Comparison of ENCODE assay signal across 9 mouse cellular contexts in genomic region chr17:12725871-12726270, GRCm38 (mm10). TPM values are rescaled to one million over a fixed set of nuclear protein-coding genes. Genes with fewer than 3 reads are reported as not detected.
DNase-seq lines count a peak whose midpoint lies in the region; ATAC-seq and TF ChIP-seq lines count a peak whose summit lies in the region.
"Had no signal": no experiment of that assay in that cellular context is flagged by ENCODE, and none has a peak within 500 bp of the region (broad histone marks: within the 10 kb centered on the region; RNA-seq: fewer than 3 reads in every experiment).

No protein-coding gene starts in this region.

- WGBS in heart, embryonic 13.5 days, result 19% methylated on average over 4 of the region's 4 CpGs
- WGBS in neural tube, embryonic 14.5 days, result 33% methylated on average over 4 of the region's 4 CpGs

- no peak overlapping the region for H3K4me3 ChIP-seq in heart, embryonic 13.5 days
- H3K4me3 ChIP-seq in neural tube, embryonic 14.5 days (ENCODE audit: low read depth, low read length), result no peak overlapping the region
- no peak overlapping the region for H3K4me3 ChIP-seq in layer of hippocampus, adult 2 months

- no peaks in the 10 kb centered on the region for H3K27me3 ChIP-seq in heart, embryonic 13.5 days (replicated peaks)
- H3K27me3 ChIP-seq in neural tube, embryonic 14.5 days (ENCODE audit: control insufficient read depth, insufficient read depth, low read length), result no peaks in the 10 kb centered on the region

- 0 out of 2 replicates have a peak overlapping the region, but pooled peaks have one; percentile 27 for H3K4me2 ChIP-seq in heart, embryonic 13.5 days
- H3K4me2 ChIP-seq in neural tube, embryonic 14.5 days (ENCODE audit: low read depth, low read length), result no peak overlapping the region

- peak; percentile 46 for DNase-seq in gastrocnemius, adult 18-20 months (ENCODE audit: low spot score)
- no peak for DNase-seq in gastrocnemius, postnatal 10 days
- peak; percentile 82 for DNase-seq in adrenal gland, postnatal 10 days
- DNase-seq in kidney, postnatal 25 days, result peak; percentile 81
- no peak for DNase-seq in layer of hippocampus, adult 2 months (ENCODE audit: low spot score in 2 of 2)
- no peak for DNase-seq in right cerebral cortex, postnatal 4 days

- peak overlapping the region; percentile 57 for H3K9ac ChIP-seq in heart, embryonic 13.5 days
- no peak overlapping the region for H3K9ac ChIP-seq in neural tube, embryonic 14.5 days (replicated peaks; ENCODE audit: low read depth, low read length)

- no peak for ATAC-seq in heart, embryonic 13.5 days (ENCODE audit: extremely low read depth, insufficient number of reproducible peaks, low FRiP score, low TSS enrichment)
- peak; percentile 39; the same call in 1 of the 2 replicates for ATAC-seq in neural tube, embryonic 14.5 days (ENCODE audit: low read depth)

- peak overlapping the region; percentile 91 for H3K27ac ChIP-seq in heart, embryonic 13.5 days (replicated peaks)
- peak overlapping the region; percentile 48 for H3K27ac ChIP-seq in neural tube, embryonic 14.5 days (ENCODE audit: low read depth, low read length)
- H3K27ac ChIP-seq in layer of hippocampus, adult 2 months, result no peak overlapping the region

- H3K4me1 ChIP-seq in heart, embryonic 13.5 days, result peaks cover 94% of the 10 kb centered on the region
- H3K4me1 ChIP-seq in neural tube, embryonic 14.5 days (ENCODE audit: control insufficient read depth, insufficient read depth, low read length), result peaks cover 11% of the 10 kb centered on the region

- H3K9me3 ChIP-seq in heart, embryonic 13.5 days, result no peaks in the 10 kb centered on the region
- no peaks in the 10 kb centered on the region for H3K9me3 ChIP-seq in neural tube, embryonic 14.5 days (ENCODE audit: control insufficient read depth, low read length)
- H3K9me3 ChIP-seq: G1E had no signal

- no peak for TF ChIP-seq CTCF in layer of hippocampus, adult 2 months (conservative IDR thresholded peaks at IDR 0.05)

- H3K36me3 ChIP-seq in heart, embryonic 13.5 days, result peaks cover 91% of the 10 kb centered on the region
- H3K36me3 ChIP-seq in neural tube, embryonic 14.5 days (ENCODE audit: control insufficient read depth, insufficient read depth, low read length), result peaks cover 13% of the 10 kb centered on the region; the same call in 1 of the 2 replicates

RNA-seq across cellular contexts. Expression of gene Igf2r, which starts 43.6 kb away (rescaled TPM):
- total RNA-seq in gastrocnemius, adult 18-20 months (2021), result 10 to 100 TPM; 42.4 to 43.3 TPM
- 100 to 1,000 TPM in 1 of 2 experiments, 10 to 100 TPM in 1; 92.0 to 114 TPM for total RNA-seq in gastrocnemius, postnatal 10 days (2021)
- total RNA-seq in adrenal gland, postnatal 10 days (2021), result 10 to 100 TPM; 60.7 to 77.0 TPM
- polyA plus RNA-seq in heart, embryonic 13.5 days (2015; fragmentation: Nextera tagmentation; extraction: Ambion mirVana), result 142 and 143 TPM in 2 replicates
- 9.6 and 14.8 TPM in 2 replicates for polyA plus RNA-seq in neural tube, embryonic 14.5 days (2014; fragmentation: Nextera tagmentation; extraction: Ambion mirVana)
- 10 to 100 TPM; 27.9 to 30.3 TPM for total RNA-seq in layer of hippocampus, adult 2 months (2021)

RNA-seq across cellular contexts. Expression of gene Slc22a1, which starts 50.2 kb away (rescaled TPM):
- under 1 TPM in 1 of 2 experiments, not detected in 1; 0.62 TPM for total RNA-seq in gastrocnemius, adult 18-20 months (2021)
- total RNA-seq in gastrocnemius, postnatal 10 days (2021), result not detected
- 10 to 100 TPM; 10.1 to 24.6 TPM for total RNA-seq in adrenal gland, postnatal 10 days (2021)
- 12.0 and 15.1 TPM in 2 replicates for polyA plus RNA-seq in heart, embryonic 13.5 days (2015; fragmentation: Nextera tagmentation; extraction: Ambion mirVana)
- polyA plus RNA-seq in neural tube, embryonic 14.5 days (2014; fragmentation: Nextera tagmentation; extraction: Ambion mirVana), result not detected in 2 replicates
- total RNA-seq in layer of hippocampus, adult 2 months (2021), result not detected
- total RNA-seq: G1E had no signal

Comparison
In these comparisons a context has a peak if more than half of its experiments do, and no peak if none do; other contexts are left out.
1. DNase-seq: peak in gastrocnemius, adult 18-20 months (single experiment), adrenal gland, postnatal 10 days (single experiment) and kidney, postnatal 25 days (2 of 2); none in gastrocnemius, postnatal 10 days (single experiment), layer of hippocampus, adult 2 months (0 of 2) and right cerebral cortex, postnatal 4 days (single experiment).
2. RNA of gene Slc22a1, which starts 50.2 kb away (total RNA-seq): 10.1 to 24.6 TPM in adrenal gland, postnatal 10 days; 0.62 TPM in gastrocnemius, adult 18-20 months, not detected in layer of hippocampus, adult 2 months and not detected in gastrocnemius, postnatal 10 days; every median in the first group is over 4 times any median in the second.